Mouse (Mus musculus): ENCODE results near the gene Arhgap42.

GRCm38 (mm10) chr9:9143102-9143501, 95.8 kb downstream of the Arhgap42 start:
- no peak for TF ChIP-seq POLR2AphosphoS2 (IDR thresholded peaks at IDR 0.05; ENCODE audit: insufficient read length, low read depth)
- TF ChIP-seq POLR2A (IDR thresholded peaks at IDR 0.05; ENCODE audit: insufficient read length, low read depth), result no peak
- no peak for TF ChIP-seq TCF12 (IDR thresholded peaks at IDR 0.05; ENCODE audit: insufficient read depth, poor library complexity, severe bottlenecking)
- no peak for TF ChIP-seq MYOG (IDR thresholded peaks at IDR 0.05; ENCODE audit: control insufficient read depth in 1 of 3, insufficient read depth in 1 of 3, insufficient read length in 2 of 3, low read depth in 2 of 3)
- TF ChIP-seq E2F4 (IDR thresholded peaks at IDR 0.05; ENCODE audit: insufficient read depth), result no peak
- TF ChIP-seq USF1 (IDR thresholded peaks at IDR 0.05; ENCODE audit: low read depth), result no peak
- TF ChIP-seq MAX (IDR thresholded peaks at IDR 0.05; ENCODE audit: low read depth), result no peak

Data from myocyte (in vitro differentiated cells).